Mouse (Mus musculus) cerebral cortex, adult 2 months (tissue): Measurements from ENCODE around the gene Tubb5.

Experiments
- WGBS: fragments of 180-500 bp; shearing (Covaris S2); methylation state at CpG from one replicate; pipeline ENCODE4 v1.1.7; 2018; 5-methylcytosine and 5-hydroxymethylcytosine counted together

The Tubb5 gene

GRCm38 (mm10) chr17:35860831-35861197 is 22.7 kb upstream of the Tubb5 start:
- 4% methylated on average over 12 of the region's 12 CpGs for WGBS

- 78% methylated on average over 2 of the region's 2 CpGs for WGBS
Observed at GRCm38 (mm10) chr17:35859835-35860234, 21.7 kb upstream of the Tubb5 start.

- WGBS = 98% methylated on average over 1 of the region's 1 CpGs
Observed at GRCm38 (mm10) chr17:35859371-35859770, 21.3 kb upstream of the Tubb5 start.

GRCm38 (mm10) chr17:35850974-35851373 is 12.9 kb upstream of the Tubb5 start:
- WGBS = 88% methylated on average over 3 of the region's 3 CpGs

- WGBS = 4% methylated on average over 1 of the region's 1 CpGs
Observed at GRCm38 (mm10) chr17:35848112-35848511, 10.0 kb upstream of the Tubb5 start.

GRCm38 (mm10) chr17:35843514-35843913 is 5.4 kb upstream of the Tubb5 start:
- WGBS = 82% methylated on average over 3 of the region's 3 CpGs

- 11% methylated on average over 11 of the region's 11 CpGs for WGBS
Observed at GRCm38 (mm10) chr17:35842006-35842405, 3.9 kb upstream of the Tubb5 start.

- under 1% methylated on average over 59 of the region's 59 CpGs for WGBS
Observed at GRCm38 (mm10) chr17:35841076-35841950, 3.2 kb upstream of the Tubb5 start, which contains the start of gene Mdc1. Gene Mdc1, plus strand, starts transcription at chr17:35841515.

GRCm38 (mm10) chr17:35840561-35840960 is 2.5 kb upstream of the Tubb5 start:
- 41% methylated on average over 14 of the region's 14 CpGs for WGBS

- 53% methylated on average over 3 of the region's 3 CpGs for WGBS
Observed at GRCm38 (mm10) chr17:35839002-35839401, 896 bp upstream of the Tubb5 start.

- WGBS = 9% methylated on average over 5 of the region's 5 CpGs
Observed at GRCm38 (mm10) chr17:35838570-35838969, 464 bp upstream of the Tubb5 start.

GRCm38 (mm10) chr17:35837487-35837886 is 619 bp downstream of the Tubb5 start:
- under 1% methylated on average over 18 of the region's 18 CpGs for WGBS

GRCm38 (mm10) chr17:35836991-35837422 is 1.1 kb downstream of the Tubb5 start:
- 1% methylated on average over 25 of the region's 25 CpGs for WGBS

GRCm38 (mm10) chr17:35836178-35836965 is 1.7 kb downstream of the Tubb5 start:
- 5% methylated on average over 24 of the region's 24 CpGs for WGBS

- 43% methylated on average over 26 of the region's 26 CpGs for WGBS
Observed at GRCm38 (mm10) chr17:35835424-35836140, 2.5 kb downstream of the Tubb5 start.

GRCm38 (mm10) chr17:35834696-35835422 is 3.2 kb downstream of the Tubb5 start:
- WGBS = 39% methylated on average over 26 of the region's 26 CpGs

GRCm38 (mm10) chr17:35833894-35834293 is 4.2 kb downstream of the Tubb5 start:
- WGBS = 33% methylated on average over 5 of the region's 5 CpGs

GRCm38 (mm10) chr17:35833239-35833751 is 4.8 kb downstream of the Tubb5 start:
- WGBS = 34% methylated on average over 5 of the region's 5 CpGs

- 67% methylated on average over 8 of the region's 8 CpGs for WGBS
Observed at GRCm38 (mm10) chr17:35832400-35833238, 5.5 kb downstream of the Tubb5 start.

GRCm38 (mm10) chr17:35829737-35830136 is 8.4 kb downstream of the Tubb5 start:
- 3% methylated on average over 21 of the region's 21 CpGs for WGBS
